Mouse (Mus musculus): Measurements from ENCODE around the gene Cilp2.

- no peak for TF ChIP-seq POLR2A (IDR thresholded peaks at IDR 0.05; ENCODE audit: extremely low read depth, insufficient read depth, low read length)
- TF ChIP-seq CTCF (IDR thresholded peaks at IDR 0.05; ENCODE audit: low read depth, low read length) = no peak
These were observed 16.6 kb downstream of the Cilp2 start for GRCm38 (mm10) chr8:69870907-69871306.

Data from liver, adult 2 months (tissue).